Mouse (Mus musculus) hindbrain, postnatal 0 days (tissue): ENCODE data around the gene 9330159F19Rik. TPM values are rescaled to one million over a fixed set of nuclear protein-coding genes. Genes with fewer than 3 reads are reported as not detected.

Experiments used
- ATAC-seq: fragments of 200-750 bp; cut with Nextera tagmentation; 2 replicates; pipeline ENCODE4 v1.8.0; 2017; ENCODE audit warnings: mild to moderate bottlenecking, moderate TSS enrichment, moderate library complexity
- DNase-seq: peaks from one replicate; pipeline ENCODE4 v3.0.0-alpha.2; 2015; ENCODE audit warnings: low spot score
- H3K27ac ChIP-seq: fragments of 300-500 bp; sonication (generic); 2 replicates; pipeline ENCODE4 v1.5.1; 2014; ENCODE audit warnings: mild to moderate bottlenecking
- H3K27me3 ChIP-seq: fragments of 300-500 bp; sonication (generic); 2 replicates; pipeline ENCODE4 v1.6.1; 2014; ENCODE audit warnings: low read length, mixed read lengths; ENCODE audit not compliant: insufficient read depth
- H3K36me3 ChIP-seq: fragments of 300-500 bp; sonication (generic); 2 replicates; pipeline ENCODE4 v1.6.1; 2014; ENCODE audit warnings: low read length, mixed read lengths; ENCODE audit not compliant: insufficient read depth
- H3K4me1 ChIP-seq: fragments of 300-500 bp; sonication (generic); 2 replicates; pipeline ENCODE4 v1.6.1; 2014; ENCODE audit warnings: antibody characterized with exemption, low read length, mixed read lengths; ENCODE audit not compliant: insufficient read depth
- H3K4me2 ChIP-seq: fragments of 300-500 bp; sonication (generic); 2 replicates; pipeline ENCODE4 v1.6.1; 2014; ENCODE audit warnings: low read depth, mild to moderate bottlenecking, low read length, moderate library complexity, mixed read lengths
- H3K4me3 ChIP-seq: fragments of 300-500 bp; sonication (generic); 2 replicates; pipeline ENCODE4 v1.5.1; 2014; ENCODE audit warnings: low read length
- H3K9ac ChIP-seq: fragments of 300-500 bp; sonication (generic); replicated peaks from 2 replicates; pipeline ENCODE4 v1.6.1; 2014; ENCODE audit warnings: mild to moderate bottlenecking, low read length, moderate library complexity, mixed read lengths
- H3K9me3 ChIP-seq: fragments of 300-500 bp; sonication (generic); 2 replicates; pipeline ENCODE4 v1.6.1; 2016; ENCODE audit warnings: low read length, mixed read lengths
- CTCF ChIP-seq: IDR thresholded peaks from 2 replicates; pipeline ENCODE4 v1.5.1; 2016; ENCODE audit warnings: antibody characterized with exemption, control low read depth, low read depth
- WGBS: fragments of 180-500 bp; shearing (Covaris S2); extraction: QIAGEN DNeasy Blood & Tissue Kit; methylation state at CpG from one replicate; pipeline ENCODE4 v1.1.7; 2014; 5-methylcytosine and 5-hydroxymethylcytosine counted together
- polyA plus RNA-seq: library from polyadenylated mRNA; unstranded; fragments of >200 nt; fragmentation: Nextera tagmentation; extraction: Ambion mirVana; gene quantifications from 2 replicates; pipeline ENCODE4 v1.2.1, GENCODE M21; 2015
- total RNA-seq: library from RNA; depleted of rRNA; stranded (reverse); fragments of >200 nt; gene quantifications from 2 replicates; pipeline ENCODE4 v1.2.3, GENCODE M21; 2014; rRNA removed

Gene 9330159F19Rik
- 41.8 and 50.6 TPM in 2 replicates for total RNA-seq
- 14.2 and 14.7 TPM in 2 replicates for polyA plus RNA-seq

DNA sequence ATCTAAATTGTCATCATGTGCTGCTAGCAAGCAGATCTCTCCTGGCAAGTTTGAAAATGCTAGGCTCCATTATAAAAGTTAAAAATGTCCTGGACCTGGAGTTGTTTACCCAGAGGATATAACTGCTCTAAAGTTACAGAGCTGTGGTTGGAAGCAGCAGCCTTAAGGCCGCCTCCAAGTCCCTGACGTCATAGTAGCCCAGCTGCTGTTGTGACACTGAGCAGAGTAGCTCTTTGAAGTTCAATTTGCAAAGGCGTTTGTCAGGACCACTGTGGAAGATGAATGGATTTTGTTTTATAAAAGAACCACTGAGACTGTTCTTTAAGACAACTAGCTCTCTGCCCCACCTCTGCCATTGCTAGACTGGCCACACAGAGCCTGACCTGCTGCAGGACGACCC is at the start of gene 9330159F19Rik:
Gene 9330159F19Rik (plus strand): TSS at position 154 of the 400 bp plus-strand sequence.
- DNase-seq (peak; percentile 62), ATAC-seq (peak; percentile 75; the same call in 1 of the 2 replicates)
- H3K9ac ChIP-seq = no peak within 1 kb of the TSS
- no peak for TF ChIP-seq CTCF
- H3K9me3 ChIP-seq = no peaks in the 10 kb centered on the region
- H3K4me2 ChIP-seq = no peak within 1 kb of the TSS
- no peaks in the 10 kb centered on the region for H3K27me3 ChIP-seq
- peak within 1 kb of the TSS; percentile 11; the same call in 1 of the 2 replicates for H3K27ac ChIP-seq
- H3K36me3 ChIP-seq = no peaks in the 10 kb centered on the region
- 17% methylated on average over 4 of the region's 4 CpGs for WGBS
- H3K4me3 ChIP-seq = no peak within 1 kb of the TSS
- no peaks in the 10 kb centered on the region for H3K4me1 ChIP-seq

DNA sequence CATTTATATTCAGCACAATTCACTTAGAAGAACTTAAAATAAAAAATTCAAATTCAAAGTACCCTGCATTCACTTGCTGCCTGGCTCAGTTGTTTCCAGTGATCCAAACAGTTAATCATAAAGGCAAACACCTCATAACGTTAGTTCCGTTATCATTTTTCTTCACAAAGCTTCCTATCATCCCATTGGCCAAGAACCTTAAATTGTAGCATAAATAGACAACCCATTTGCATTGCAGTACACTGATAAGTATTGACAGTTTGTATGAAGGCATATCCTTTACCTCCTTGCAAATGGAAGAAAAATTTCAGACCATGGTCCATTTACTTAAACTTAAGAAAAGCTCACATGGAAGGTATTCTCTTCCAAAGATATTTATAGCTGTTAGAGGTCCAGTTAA is 49.7 kb upstream of the 9330159F19Rik start:
- Histone ChIP-seq H3K9ac (no peak overlapping the region), H3K4me1 (no peaks in the 10 kb centered on the region), H3K36me3 (no peaks in the 10 kb centered on the region; the same call in 1 of the 2 replicates), H3K4me2 (no peak overlapping the region), H3K27ac (no peak overlapping the region), H3K27me3 (no peaks in the 10 kb centered on the region), H3K9me3 (no peaks in the 10 kb centered on the region), H3K4me3 (no peak overlapping the region)
- DNase-seq (no peak), ATAC-seq (no peak)
- 78% methylated on average over 2 of the region's 2 CpGs for WGBS
- no peak for TF ChIP-seq CTCF

GRCm38 (mm10) chr10:29173778-29174177 is 37.6 kb upstream of the 9330159F19Rik start:
- WGBS = 74% methylated on average over 2 of the region's 2 CpGs
- no peak for DNase-seq
- Histone ChIP-seq H3K4me1 (no peaks in the 10 kb centered on the region), H3K4me2 (no peak overlapping the region), H3K27ac (no peak overlapping the region), H3K9me3 (0 out of 2 replicates have a peak, but pooled peaks cover 3% of the 10 kb centered on the region), H3K27me3 (no peaks in the 10 kb centered on the region), H3K4me3 (no peak overlapping the region), H3K9ac (no peak overlapping the region), H3K36me3 (no peaks in the 10 kb centered on the region)
- ATAC-seq = 0 out of 2 replicates have a peak, but pooled peaks have one; percentile 38
- no peak for TF ChIP-seq CTCF

DNA sequence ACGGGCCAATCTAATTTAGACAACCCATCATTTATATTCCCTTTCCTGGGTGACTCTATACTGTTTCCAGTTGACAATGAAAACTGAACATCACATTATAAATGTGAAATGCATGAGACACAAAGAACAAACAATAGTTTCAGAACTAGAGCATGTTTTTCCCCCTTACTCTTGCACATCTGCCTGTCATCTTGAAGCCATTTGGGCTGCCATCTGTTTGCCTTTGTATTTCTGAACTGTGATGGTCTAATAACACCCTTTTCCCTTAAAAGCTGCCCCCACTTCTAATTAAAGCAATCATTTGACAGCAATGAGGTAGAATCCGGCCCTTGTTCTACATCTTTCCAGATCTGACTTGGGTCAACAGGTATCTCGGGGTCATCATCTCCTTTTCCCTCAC is 35.8 kb upstream of the 9330159F19Rik start:
- ATAC-seq (no peak), DNase-seq (no peak)
- H3K36me3 ChIP-seq = no peaks in the 10 kb centered on the region
- no peak overlapping the region for H3K4me3 ChIP-seq
- 0 out of 2 replicates have a peak, but pooled peaks cover 3% of the 10 kb centered on the region for H3K9me3 ChIP-seq
- no peak overlapping the region for H3K27ac ChIP-seq
- no peaks in the 10 kb centered on the region for H3K4me1 ChIP-seq
- TF ChIP-seq CTCF = no peak
- 80% methylated on average over 3 of the region's 3 CpGs for WGBS
- H3K27me3 ChIP-seq = no peaks in the 10 kb centered on the region
- H3K9ac ChIP-seq = no peak overlapping the region
- no peak overlapping the region for H3K4me2 ChIP-seq

DNA sequence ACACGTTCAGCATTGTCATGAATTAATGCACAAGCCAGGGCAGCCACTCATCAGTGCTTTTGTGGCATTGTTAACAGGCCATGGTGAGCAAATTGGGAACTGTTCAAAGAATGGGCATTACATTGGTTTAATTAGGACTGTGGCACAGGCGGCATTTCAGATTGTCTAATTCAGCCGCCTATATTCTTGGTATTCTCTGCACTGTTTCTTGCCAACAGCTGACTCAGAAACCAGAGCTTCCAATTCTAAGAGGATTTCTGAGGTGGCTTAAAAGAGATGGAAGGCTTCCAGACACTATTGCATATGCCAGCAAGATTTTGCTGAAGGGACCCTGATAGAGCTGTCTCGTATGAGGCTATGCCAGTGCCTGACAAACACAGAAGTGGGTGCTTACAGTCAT is 34.5 kb upstream of the 9330159F19Rik start:
- H3K4me3 ChIP-seq = no peak overlapping the region
- H3K4me1 ChIP-seq = no peaks in the 10 kb centered on the region
- H3K9me3 ChIP-seq = 0 out of 2 replicates have a peak, but pooled peaks cover 2% of the 10 kb centered on the region
- no peaks in the 10 kb centered on the region for H3K27me3 ChIP-seq
- H3K27ac ChIP-seq = no peak overlapping the region
- ATAC-seq (no peak), DNase-seq (no peak)
- no peak overlapping the region for H3K4me2 ChIP-seq
- TF ChIP-seq CTCF = no peak
- H3K36me3 ChIP-seq = peaks cover 6% of the 10 kb centered on the region; the same call in 1 of the 2 replicates
- WGBS = 53% methylated on average over 4 of the region's 4 CpGs
- H3K9ac ChIP-seq = no peak overlapping the region

DNA sequence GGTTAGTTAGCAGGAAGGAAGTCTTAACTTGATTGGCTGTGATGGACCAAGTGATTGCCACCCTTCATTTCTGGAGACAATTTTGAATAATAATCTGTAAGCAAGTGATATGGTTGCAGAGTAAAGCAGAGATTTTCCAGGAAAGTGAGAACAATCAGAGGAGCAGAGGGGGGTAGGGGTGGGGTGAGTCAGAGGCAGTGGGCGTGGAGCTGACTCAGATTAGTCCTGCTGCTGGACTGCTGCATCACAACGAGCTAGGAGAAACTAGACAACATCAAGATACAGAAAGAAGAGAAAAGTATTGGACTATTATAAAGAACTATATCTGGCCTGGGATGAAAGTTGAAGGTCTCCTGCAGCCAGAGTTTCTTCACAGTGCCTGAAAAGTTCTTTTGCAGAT is 33.4 kb upstream of the 9330159F19Rik start:
- Histone ChIP-seq H3K36me3 (peaks cover 9% of the 10 kb centered on the region; the same call in 1 of the 2 replicates), H3K9ac (no peak overlapping the region), H3K27ac (no peak overlapping the region), H3K9me3 (no peaks in the 10 kb centered on the region), H3K4me2 (no peak overlapping the region), H3K4me1 (no peaks in the 10 kb centered on the region), H3K27me3 (no peaks in the 10 kb centered on the region), H3K4me3 (no peak overlapping the region)
- ATAC-seq = no peak
- no peak for TF ChIP-seq CTCF
- WGBS = 47% methylated on average over 2 of the region's 2 CpGs
- no peak for DNase-seq

DNA sequence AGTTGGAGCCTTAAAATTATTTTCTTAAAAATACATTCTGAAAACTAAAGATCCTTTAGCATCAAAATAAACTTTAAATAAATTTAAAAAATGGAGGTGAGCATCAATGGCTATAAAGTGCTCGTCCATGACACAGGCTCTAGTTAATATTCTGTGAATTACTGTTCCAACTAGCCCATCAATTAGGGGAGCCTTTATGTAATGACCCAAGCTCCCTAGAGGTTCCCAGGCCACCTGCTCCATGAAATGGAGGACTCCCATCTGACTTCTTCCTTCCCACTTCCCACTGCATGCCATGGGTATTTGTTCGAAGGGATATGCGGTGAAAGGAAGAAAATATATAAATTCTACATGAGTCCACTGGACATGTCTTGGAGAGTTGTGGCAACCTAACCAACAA is 31.2 kb upstream of the 9330159F19Rik start:
- Histone ChIP-seq H3K4me2 (no peak overlapping the region), H3K4me1 (no peaks in the 10 kb centered on the region), H3K4me3 (no peak overlapping the region), H3K27ac (no peak overlapping the region), H3K36me3 (peaks cover 9% of the 10 kb centered on the region; the same call in 1 of the 2 replicates), H3K9ac (no peak overlapping the region), H3K9me3 (no peaks in the 10 kb centered on the region), H3K27me3 (no peaks in the 10 kb centered on the region)
- 67% methylated on average over 3 of the region's 3 CpGs for WGBS
- no peak for ATAC-seq
- DNase-seq = no peak
- no peak for TF ChIP-seq CTCF
